Mouse (Mus musculus) CH12.LX (cell line): Measurements from ENCODE around the gene Rnf214. TPM values are rescaled to one million over a fixed set of nuclear protein-coding genes. Genes with fewer than 3 reads are reported as not detected.

Source experiments
- DNase-seq: peaks from one replicate; pipeline ENCODE4 v3.0.0-alpha.2; 2013; ENCODE audit errors: extremely low read depth
- H3K27ac ChIP-seq: 2 replicates; pipeline ENCODE4 v1.5.1; 2012; ENCODE audit warnings: low read depth, mild to moderate bottlenecking, control low read depth, moderate library complexity; ENCODE audit not compliant: insufficient read depth
- H3K27me3 ChIP-seq: replicated peaks from 2 replicates; pipeline ENCODE3; 2012; ENCODE audit warnings: inconsistent platforms
- H3K36me3 ChIP-seq, 2 experiments: replicated peaks in 1 of 2; 2 replicates each; pipeline versions ENCODE3 to v1.6.1; 2012; ENCODE audit warnings: inconsistent platforms in 1 of 2, low read length in 1 of 2, mild to moderate bottlenecking in 1 of 2, mixed read lengths in 1 of 2, moderate library complexity in 1 of 2; ENCODE audit not compliant: control insufficient read depth in 1 of 2, insufficient read depth in 1 of 2
- H3K4me1 ChIP-seq, 2 experiments: 2 replicates each; pipeline ENCODE4 v1.6.1; 2012; ENCODE audit warnings: inconsistent platforms in 1 of 2, moderate library complexity in 1 of 2; ENCODE audit not compliant: insufficient read depth in 2 of 2, control insufficient read depth in 1 of 2
- H3K4me2 ChIP-seq: 2 replicates; pipeline ENCODE4 v1.6.1; 2012; ENCODE audit warnings: low read depth, mild to moderate bottlenecking, control low read depth; ENCODE audit not compliant: poor library complexity, insufficient read depth, severe bottlenecking
- H3K4me3 ChIP-seq, 3 experiments: fragments of 150-350 bp in 1 of 3; sonication (generic) in 1 of 3; replicated peaks in 1 of 3; 2 replicates each; pipeline versions ENCODE3 to v1.5.1; 2011 to 2012; ENCODE audit warnings: low read depth in 2 of 3, low read length in 2 of 3, mild to moderate bottlenecking in 2 of 3, moderate library complexity in 2 of 3, control low read depth in 1 of 3, improper control_type of control experiment in 1 of 3, inconsistent platforms in 1 of 3, mixed read lengths in 1 of 3; ENCODE audit not compliant: poor library complexity in 1 of 3
- H3K79me2 ChIP-seq: replicated peaks from 2 replicates; pipeline ENCODE4 v1.6.1; 2012; ENCODE audit warnings: mild to moderate bottlenecking, moderate library complexity; ENCODE audit not compliant: control insufficient read depth, poor library complexity, insufficient read depth, severe bottlenecking; ENCODE audit errors: extremely low read depth
- H3K9ac ChIP-seq: 2 replicates; pipeline ENCODE4 v1.6.1; 2012; ENCODE audit warnings: low read depth, mild to moderate bottlenecking, control low read depth, moderate library complexity; ENCODE audit not compliant: insufficient read depth
- H3K9me3 ChIP-seq: replicated peaks from 2 replicates; pipeline ENCODE3; 2012; ENCODE audit warnings: low read length, inconsistent platforms, mixed read lengths
- CTCF ChIP-seq, 2 experiments: IDR thresholded peaks in 1 of 2; conservative IDR thresholded peaks in 1 of 2; 2 replicates each; pipeline ENCODE4 v1.5.1; 2011 to 2012; ENCODE audit warnings: low read depth in 2 of 2, low read length in 2 of 2, improper control_type of control experiment in 1 of 2, inconsistent platforms in 1 of 2, mild to moderate bottlenecking in 1 of 2, moderate library complexity in 1 of 2
- E2F4 ChIP-seq: IDR thresholded peaks from 2 replicates; pipeline ENCODE4 v1.6.1; 2011; ENCODE audit warnings: low read depth, low read length, improper control_type of control experiment; ENCODE audit not compliant: insufficient replicate concordance
- ELF1 ChIP-seq: IDR thresholded peaks from 2 replicates; pipeline ENCODE4 v1.6.1; 2014; ENCODE audit warnings: low read depth, mild to moderate bottlenecking, inconsistent platforms, low read length, improper control_type of control experiment
- EP300 ChIP-seq: IDR thresholded peaks from 2 replicates; pipeline ENCODE4 v1.6.1; 2011; ENCODE audit warnings: low read length, improper control_type of control experiment
- ETS1 ChIP-seq: conservative IDR thresholded peaks from 2 replicates; pipeline ENCODE4 v1.6.1; 2012; ENCODE audit warnings: low read depth, mild to moderate bottlenecking, inconsistent platforms, low read length, improper control_type of control experiment, moderate library complexity
- GABPA ChIP-seq: IDR thresholded peaks from 2 replicates; pipeline ENCODE4 v1.6.1; 2012; ENCODE audit warnings: low read depth, low read length, improper control_type of control experiment, inconsistent platforms; ENCODE audit not compliant: insufficient replicate concordance
- HCFC1 ChIP-seq: IDR thresholded peaks from 2 replicates; pipeline ENCODE4 v1.6.1; 2012; ENCODE audit warnings: low read depth, mild to moderate bottlenecking, inconsistent platforms, low read length, improper control_type of control experiment
- JUND ChIP-seq: conservative IDR thresholded peaks from 2 replicates; pipeline ENCODE4 v1.6.1; 2011; ENCODE audit warnings: low read depth, low read length, improper control_type of control experiment
- MAZ ChIP-seq: IDR thresholded peaks from 2 replicates; pipeline ENCODE4 v1.6.1; 2012; ENCODE audit warnings: low read depth, mild to moderate bottlenecking, inconsistent platforms, low read length, improper control_type of control experiment, moderate library complexity
- MXI1 ChIP-seq: IDR thresholded peaks from 2 replicates; pipeline ENCODE4 v1.6.1; 2011; ENCODE audit warnings: mild to moderate bottlenecking, low read depth, low read length, improper control_type of control experiment
- NRF1 ChIP-seq: IDR thresholded peaks from 2 replicates; pipeline ENCODE4 v1.6.1; 2014; ENCODE audit warnings: low read depth, mild to moderate bottlenecking, inconsistent platforms, low read length, improper control_type of control experiment, moderate library complexity
- PAX5 ChIP-seq: IDR thresholded peaks from 2 replicates; pipeline ENCODE4 v1.6.1; 2012; ENCODE audit warnings: low read length, inconsistent platforms, mixed read lengths
- POLR2A ChIP-seq: IDR thresholded peaks from 2 replicates; pipeline ENCODE4 v1.6.1; 2011; ENCODE audit warnings: low read depth, mild to moderate bottlenecking, improper control_type of control experiment, low read length
- RAD21 ChIP-seq: IDR thresholded peaks from 2 replicates; pipeline ENCODE4 v1.6.1; 2011; ENCODE audit warnings: low read depth, mild to moderate bottlenecking, low read length, improper control_type of control experiment, moderate library complexity
- SMC3 ChIP-seq: IDR thresholded peaks from 2 replicates; pipeline ENCODE4 v1.6.1; 2011; ENCODE audit warnings: low read depth, low read length, improper control_type of control experiment
- TBP ChIP-seq: conservative IDR thresholded peaks from 2 replicates; pipeline ENCODE4 v1.6.1; 2011; ENCODE audit warnings: low read depth, low read length, improper control_type of control experiment
- UBTF ChIP-seq: IDR thresholded peaks from 2 replicates; pipeline ENCODE4 v1.6.1; 2012; ENCODE audit warnings: low read depth, mild to moderate bottlenecking, inconsistent platforms, low read length, improper control_type of control experiment, moderate library complexity
- USF1 ChIP-seq: IDR thresholded peaks from 2 replicates; pipeline ENCODE4 v1.6.1; 2014; ENCODE audit warnings: low read depth, mild to moderate bottlenecking, inconsistent platforms, low read length, improper control_type of control experiment
- ZC3H11A ChIP-seq: IDR thresholded peaks from 2 replicates; pipeline ENCODE4 v1.6.1; 2012; ENCODE audit warnings: low read depth, mild to moderate bottlenecking, inconsistent platforms, low read length, improper control_type of control experiment
- ZKSCAN1 ChIP-seq: IDR thresholded peaks from 2 replicates; pipeline ENCODE4 v1.6.1; 2012; ENCODE audit warnings: low read depth, inconsistent platforms, low read length, improper control_type of control experiment, borderline replicate concordance
- dilution Hi-C: fragments of 300-500 bp; cut with MboI; formaldehyde crosslinking; loops from 2 replicates; pipeline ENCODE4 v1.14.3; 2020; ENCODE audit warnings: low sequenced_read_pairs; ENCODE audit not compliant: extremely low pct_unique_long_range_greater_than_20kb, extremely low pct_ligation_motif_present
- in situ Hi-C: fragments of 300-500 bp; cut with MboI; formaldehyde crosslinking; loops from 3 replicates; pipeline ENCODE4 v1.14.3; 2019; ENCODE audit warnings: low sequenced_read_pairs, low pct_ligation_motif_present, low pct_unique_long_range_greater_than_20kb, mixed read lengths
- polyA plus RNA-seq: library from polyadenylated mRNA; unstranded; fragments of >175 nt; gene quantifications from 2 replicates; pipeline ENCODE4 v1.2.1, GENCODE M21; 2012; ENCODE audit warnings: low read depth; ENCODE audit not compliant: insufficient read length
- total RNA-seq, 2 experiments: library from RNA; depleted of rRNA; stranded (reverse); fragments of 300-350 nt in 1 of 2; fragments of >200 nt in 1 of 2; gene quantifications; 2 replicates each; pipeline ENCODE4 v1.2.3; 2012 to 2014

Gene Rnf214
- total and polyA plus RNA-seq, 3 experiments, result 4.4 to 16.1 (median 9.4) TPM

GRCm38 (mm10) chr9:45843780-45844179 is 62.9 kb downstream of the Rnf214 start:
- DNase-seq, result no peak
- Histone ChIP-seq H3K9ac (no peak overlapping the region), H3K9me3 (no peaks in the 10 kb centered on the region), H3K79me2 (no peaks in the 10 kb centered on the region), H3K27me3 (peaks cover 6% of the 10 kb centered on the region), H3K27ac (no peak overlapping the region), H3K4me1 (peaks cover 2 to 16% of the 10 kb centered on the region in 2 experiments; a peak in 3 of 4 replicates), H3K4me3 (no peak overlapping the region), H3K4me2 (no peak overlapping the region), H3K36me3 (no peaks in the 10 kb centered on the region)
- dilution Hi-C loops (no loop called here), in situ Hi-C loops (no loop called here)
- no peak for TF ChIP-seq HCFC1
- no peak for TF ChIP-seq TBP
- TF ChIP-seq JUND, result no peak
- no peak for TF ChIP-seq PAX5
- no peak for TF ChIP-seq MXI1
- TF ChIP-seq CTCF (conservative IDR thresholded peaks at IDR 0.05 in 1 of 2, IDR thresholded peaks at IDR 0.05 in 1 of 2; ENCODE audit: low read depth in 2 of 2, low read length in 2 of 2), result no peak
- TF ChIP-seq NRF1, result no peak
- TF ChIP-seq ELF1, result no peak
- no peak for TF ChIP-seq GABPA
- TF ChIP-seq E2F4, result no peak
- TF ChIP-seq USF1, result no peak

GRCm38 (mm10) chr9:45843007-45843406 is 63.7 kb downstream of the Rnf214 start:
- no peak overlapping the region for H3K4me2 ChIP-seq
- H3K79me2 ChIP-seq, result no peaks in the 10 kb centered on the region
- H3K4me1 ChIP-seq, result peaks cover 2 to 10% of the 10 kb centered on the region in 2 experiments; a peak in 2 of 4 replicates
- H3K4me3 ChIP-seq, result no peak overlapping the region
- H3K9ac ChIP-seq, result no peak overlapping the region
- no peak for DNase-seq
- in situ Hi-C loops (no loop called here), dilution Hi-C loops (no loop called here)
- TF ChIP-seq POLR2A, result no peak
- no peak for TF ChIP-seq MAZ
- no peak for TF ChIP-seq SMC3
- no peak for TF ChIP-seq ELF1
- no peak for TF ChIP-seq JUND
- TF ChIP-seq RAD21, result no peak
- no peak for TF ChIP-seq UBTF
- no peak for TF ChIP-seq ZC3H11A
- TF ChIP-seq ZKSCAN1, result no peak
- TF ChIP-seq ETS1, result no peak
- TF ChIP-seq EP300, result no peak
- no peaks in the 10 kb centered on the region for H3K36me3 ChIP-seq
- H3K27me3 ChIP-seq, result peaks cover 6% of the 10 kb centered on the region
- H3K27ac ChIP-seq, result no peak overlapping the region
- H3K9me3 ChIP-seq, result no peaks in the 10 kb centered on the region
